10 mouse cellular contexts compared by ENCODE assay signal in genomic region chr13:92593731-92594396, GRCm38 (mm10). TPM values are rescaled to one million over a fixed set of nuclear protein-coding genes. Genes with fewer than 3 reads are reported as not detected.
DNase-seq lines count a peak whose midpoint lies in the region; ATAC-seq and TF ChIP-seq lines count a peak whose summit lies in the region.
"Had no signal": no experiment of that assay in that cellular context is flagged by ENCODE, and none has a peak within 500 bp of the region (broad histone marks: within the 10 kb centered on the region; RNA-seq: fewer than 3 reads in every experiment).

No protein-coding gene starts in this region.

- TF ChIP-seq EP300 in heart, postnatal 0 days (IDR thresholded peaks at IDR 0.05; ENCODE audit: low read depth) = no peak

- no peak for ATAC-seq in heart, postnatal 0 days (ENCODE audit: insufficient read depth, low read depth)
- ATAC-seq in forebrain, embryonic 15.5 days (replicated peaks) = 0 out of 2 replicates have a peak, but pooled peaks have one; percentile 12

- no peak for DNase-seq in heart, postnatal 0 days (ENCODE audit: low spot score)
- DNase-seq in heart, adult 8-10 months (ENCODE audit: low spot score) = no peak
- DNase-seq in adrenal gland, postnatal 14 days = peak; percentile 56
- DNase-seq in mesoderm, embryonic 11.5 days (ENCODE audit: low read depth, low spot score) = peak; percentile 71
- DNase-seq in gastrocnemius, postnatal 10 days = no peak
- no peak for DNase-seq in natural killer cell, adult 2 months (ENCODE audit: low spot score in 2 of 2)
- no peak for DNase-seq in layer of hippocampus, adult 8-10 months (ENCODE audit: low spot score in 2 of 2)
- DNase-seq: gastrocnemius, adult 2 months; thymus, postnatal 14 days had no signal

- H3K36me3 ChIP-seq in heart, postnatal 0 days (replicated peaks; ENCODE audit: control insufficient read depth, insufficient read depth, low read length) = no peaks in the 10 kb centered on the region
- no peaks in the 10 kb centered on the region for H3K36me3 ChIP-seq in forebrain, embryonic 15.5 days

- H3K9ac ChIP-seq in heart, postnatal 0 days (replicated peaks; ENCODE audit: low read depth, low read length) = no peak overlapping the region
- H3K9ac ChIP-seq in forebrain, embryonic 15.5 days (replicated peaks) = no peak overlapping the region

- H3K27ac ChIP-seq in heart, postnatal 0 days (ENCODE audit: low read depth) = 0 out of 2 replicates have a peak overlapping the region, but pooled peaks have one; percentile 16
- H3K27ac ChIP-seq in forebrain, embryonic 15.5 days (replicated peaks) = peak overlapping the region; percentile 14; the same call in 1 of the 2 replicates
- H3K27ac ChIP-seq: gastrocnemius, adult 2 months had no signal

- H3K4me1 ChIP-seq in heart, postnatal 0 days (ENCODE audit: control insufficient read depth, insufficient read depth) = 0 out of 2 replicates have a peak, but pooled peaks cover 16% of the 10 kb centered on the region
- peaks cover 23% of the 10 kb centered on the region for H3K4me1 ChIP-seq in forebrain, embryonic 15.5 days

- H3K27me3 ChIP-seq in heart, postnatal 0 days (ENCODE audit: control insufficient read depth, insufficient read depth, low read length) = no peaks in the 10 kb centered on the region
- no peaks in the 10 kb centered on the region for H3K27me3 ChIP-seq in forebrain, embryonic 15.5 days

- H3K4me2 ChIP-seq in heart, postnatal 0 days (ENCODE audit: low read depth, low read length) = no peak overlapping the region
- H3K4me2 ChIP-seq in forebrain, embryonic 15.5 days (replicated peaks) = no peak overlapping the region

- no peak for TF ChIP-seq CTCF in heart, postnatal 0 days (IDR thresholded peaks at IDR 0.05; ENCODE audit: low read depth)

- WGBS in heart, postnatal 0 days = 30% methylated on average over 3 of the region's 3 CpGs
- 13% methylated on average over 3 of the region's 3 CpGs for WGBS in forebrain, embryonic 15.5 days

- no peaks in the 10 kb centered on the region for H3K9me3 ChIP-seq in heart, postnatal 0 days (replicated peaks; ENCODE audit: control insufficient read depth, low read length)
- H3K9me3 ChIP-seq in forebrain, embryonic 15.5 days = no peaks in the 10 kb centered on the region

- no peak overlapping the region for H3K4me3 ChIP-seq in heart, postnatal 0 days (ENCODE audit: low read depth, low read length)
- no peak overlapping the region for H3K4me3 ChIP-seq in forebrain, embryonic 15.5 days
- H3K4me3 ChIP-seq: gastrocnemius, adult 2 months had no signal

RNA-seq across cellular contexts. Expression of gene Serinc5, which starts 17.0 kb away (rescaled TPM):
- total RNA-seq in heart, postnatal 0 days (2014; rRNA removed; ENCODE audit: low replicate concordance) = 28.2 TPM in 2 replicates
- 9.7 and 9.8 TPM in 2 replicates for polyA plus RNA-seq in heart, postnatal 0 days (2015; fragmentation: Nextera tagmentation; extraction: Ambion mirVana)
- total RNA-seq in heart, adult 8-10 months (2022) = 10 to 100 TPM; 10.2 to 11.8 (median 11.0) TPM
- 50.4 and 53.1 TPM in 2 replicates for total RNA-seq in adrenal gland, postnatal 14 days (2021)
- 22.5 and 23.1 TPM in 2 replicates for polyA plus RNA-seq in forebrain, embryonic 15.5 days (2015; fragmentation: Nextera tagmentation; extraction: Ambion mirVana)
- total RNA-seq in gastrocnemius, postnatal 10 days (2021) = 10 to 100 TPM; 21.2 to 26.8 TPM
- total RNA-seq in layer of hippocampus, adult 8-10 months (2022) = 10 to 100 TPM; 64.2 to 73.9 (median 70.0) TPM

RNA-seq across cellular contexts. Expression of gene Spz1, which starts 17.9 kb away (rescaled TPM):
- not detected in 2 replicates for total RNA-seq in heart, postnatal 0 days (2014; rRNA removed; ENCODE audit: low replicate concordance)
- polyA plus RNA-seq in heart, postnatal 0 days (2015; fragmentation: Nextera tagmentation; extraction: Ambion mirVana) = not detected in 2 replicates
- total RNA-seq in heart, adult 8-10 months (2022) = not detected
- not detected in 2 replicates for total RNA-seq in adrenal gland, postnatal 14 days (2021)
- not detected in 2 replicates for polyA plus RNA-seq in forebrain, embryonic 15.5 days (2015; fragmentation: Nextera tagmentation; extraction: Ambion mirVana)
- total RNA-seq in gastrocnemius, postnatal 10 days (2021) = not detected
- not detected for total RNA-seq in layer of hippocampus, adult 8-10 months (2022)
- total RNA-seq: gastrocnemius, adult 2 months had no signal

Comparison
In these comparisons a context has a peak if more than half of its experiments do, and no peak if none do; other contexts are left out.
1. DNase-seq: peak in adrenal gland, postnatal 14 days (single experiment) and mesoderm, embryonic 11.5 days (single experiment); none in heart, postnatal 0 days (single experiment), heart, adult 8-10 months (single experiment), gastrocnemius, postnatal 10 days (single experiment), natural killer cell, adult 2 months (0 of 2) and layer of hippocampus, adult 8-10 months (0 of 2).